Mouse (Mus musculus) common myeloid progenitor, adult 5-6 weeks (primary cell): ENCODE data around the gene Inip. TPM values are rescaled to one million over a fixed set of nuclear protein-coding genes. Genes with fewer than 3 reads are reported as not detected.

Experiments
- ATAC-seq: replicated peaks from 2 replicates; pipeline ENCODE4 v1.8.0; 2016; ENCODE audit warnings: low read depth, mild to moderate bottlenecking, moderate TSS enrichment, inconsistent platforms; ENCODE audit not compliant: poor library complexity, severe bottlenecking
- total RNA-seq: library from RNA; stranded (forward); fragments of 200-1000, 187-1606 nt; gene quantifications from 2 replicates; pipeline ENCODE4 v1.2.3, GENCODE M21; 2017

Inip gene
- total RNA-seq, 1 experiment from 2014 or later = 76.9 TPM

- ATAC-seq = peak; percentile 94
Observed at GRCm38 (mm10) chr4:59783685-59784279, 17.6 kb downstream of the Inip start.

GRCm38 (mm10) chr4:59782853-59783684 is 18.3 kb downstream of the Inip start:
- peak; percentile 24 for ATAC-seq

GRCm38 (mm10) chr4:59780568-59780967 is 20.8 kb downstream of the Inip start:
- no peak for ATAC-seq

GRCm38 (mm10) chr4:59777828-59778227 is 23.6 kb downstream of the Inip start:
- ATAC-seq = no peak

GRCm38 (mm10) chr4:59772171-59772879 is 29.1 kb downstream of the Inip start:
- no peak for ATAC-seq

- ATAC-seq = peak; percentile 77
Observed at GRCm38 (mm10) chr4:59767717-59768116, 33.7 kb downstream of the Inip start.

- ATAC-seq = no peak
Observed at GRCm38 (mm10) chr4:59765385-59766005, 35.9 kb downstream of the Inip start.

GRCm38 (mm10) chr4:59764950-59765349 is 36.4 kb downstream of the Inip start:
- ATAC-seq = no peak

GRCm38 (mm10) chr4:59761365-59761729 is 40.0 kb downstream of the Inip start:
- peak; percentile 59 for ATAC-seq

- peak; percentile 58; the same call in 1 of the 2 replicates for ATAC-seq
Observed at GRCm38 (mm10) chr4:59760636-59761364, 40.6 kb downstream of the Inip start.

- no peak for ATAC-seq
Observed at GRCm38 (mm10) chr4:59760016-59760415, 41.4 kb downstream of the Inip start.

GRCm38 (mm10) chr4:59757452-59758435 is 43.6 kb downstream of the Inip start:
- no peak for ATAC-seq

- ATAC-seq = no peak; the same call in 1 of the 2 replicates
Observed at GRCm38 (mm10) chr4:59756332-59757082, 44.9 kb downstream of the Inip start.

GRCm38 (mm10) chr4:59753491-59754140 is 47.8 kb downstream of the Inip start:
- ATAC-seq = no peak

GRCm38 (mm10) chr4:59739882-59740281 is 61.5 kb downstream of the Inip start:
- no peak for ATAC-seq

GRCm38 (mm10) chr4:59739321-59739720 is 62.1 kb downstream of the Inip start:
- ATAC-seq = no peak

GRCm38 (mm10) chr4:59731544-59731943 is 69.8 kb downstream of the Inip start:
- ATAC-seq = no peak
